Mouse (Mus musculus): ENCODE results near the gene Rbfox2.
"Not testable (repeated sequence)": the region's sequence is repeated elsewhere in the genome, so short reads cannot be mapped to it uniquely, and the experiment has no call there.

The Rbfox2 gene

DNA sequence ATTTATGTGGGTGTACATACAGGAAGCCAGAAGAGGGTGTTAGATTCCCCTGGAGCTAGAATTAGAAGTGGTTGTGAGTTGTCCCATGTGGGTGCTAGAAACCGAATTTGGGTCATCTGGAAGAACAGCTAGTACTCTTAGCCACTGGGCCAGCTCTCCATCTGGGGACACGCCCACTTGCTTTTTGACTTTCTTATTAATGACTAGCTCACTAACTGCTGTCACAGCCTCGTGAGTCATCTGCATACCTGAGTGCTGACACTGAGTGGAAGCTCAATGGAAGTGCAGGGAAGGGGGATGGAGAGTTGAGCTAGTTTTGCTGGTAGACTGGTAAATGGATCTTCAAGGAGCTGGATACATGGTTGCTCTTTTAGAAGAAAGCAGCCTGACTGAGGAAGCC, 230.3 kb downstream of the Rbfox2 start:
- H3K36me3 ChIP-seq (ENCODE audit: control insufficient read depth, insufficient read depth, low read length, poor library complexity, severe bottlenecking), result no peaks in the 10 kb centered on the region
- DNase-seq (ENCODE audit: low read depth, low spot score), result no peak
- no peaks in the 10 kb centered on the region for H3K27me3 ChIP-seq (ENCODE audit: control insufficient read depth, insufficient read depth, low read length, poor library complexity, severe bottlenecking)

- no peaks in the 10 kb centered on the region for H3K27me3 ChIP-seq (ENCODE audit: control insufficient read depth, insufficient read depth, low read length, poor library complexity, severe bottlenecking)
- H3K36me3 ChIP-seq (ENCODE audit: control insufficient read depth, insufficient read depth, low read length, poor library complexity, severe bottlenecking), result no peaks in the 10 kb centered on the region
- DNase-seq (ENCODE audit: low read depth, low spot score), result no peak
Measured at GRCm38 (mm10) chr15:77072556-77073163, 234.1 kb downstream of the Rbfox2 start.

DNA sequence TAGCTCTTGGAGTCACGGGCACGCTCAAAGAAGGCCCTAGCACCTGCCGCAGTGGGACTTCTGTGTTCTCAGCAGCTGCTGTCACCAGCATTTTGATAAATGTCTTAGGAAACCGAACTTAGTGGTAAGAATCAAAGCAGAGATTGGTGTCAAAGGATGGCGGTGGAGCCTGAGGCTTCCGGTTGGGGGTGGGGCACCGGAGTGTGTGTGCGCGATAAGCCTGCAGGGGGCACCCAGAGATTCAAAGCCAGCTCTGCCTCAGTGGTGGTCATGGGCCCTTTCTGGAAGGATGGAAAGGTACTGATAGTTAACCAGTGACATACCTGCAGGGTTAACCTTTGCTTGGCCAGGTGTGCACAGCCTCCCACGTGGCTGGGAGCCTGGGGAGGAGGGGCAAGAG, 235.3 kb downstream of the Rbfox2 start:
- no peaks in the 10 kb centered on the region for H3K27me3 ChIP-seq (ENCODE audit: control insufficient read depth, insufficient read depth, low read length, poor library complexity, severe bottlenecking)
- DNase-seq (ENCODE audit: low read depth, low spot score), result no peak
- H3K36me3 ChIP-seq (ENCODE audit: control insufficient read depth, insufficient read depth, low read length, poor library complexity, severe bottlenecking), result no peaks in the 10 kb centered on the region

DNA sequence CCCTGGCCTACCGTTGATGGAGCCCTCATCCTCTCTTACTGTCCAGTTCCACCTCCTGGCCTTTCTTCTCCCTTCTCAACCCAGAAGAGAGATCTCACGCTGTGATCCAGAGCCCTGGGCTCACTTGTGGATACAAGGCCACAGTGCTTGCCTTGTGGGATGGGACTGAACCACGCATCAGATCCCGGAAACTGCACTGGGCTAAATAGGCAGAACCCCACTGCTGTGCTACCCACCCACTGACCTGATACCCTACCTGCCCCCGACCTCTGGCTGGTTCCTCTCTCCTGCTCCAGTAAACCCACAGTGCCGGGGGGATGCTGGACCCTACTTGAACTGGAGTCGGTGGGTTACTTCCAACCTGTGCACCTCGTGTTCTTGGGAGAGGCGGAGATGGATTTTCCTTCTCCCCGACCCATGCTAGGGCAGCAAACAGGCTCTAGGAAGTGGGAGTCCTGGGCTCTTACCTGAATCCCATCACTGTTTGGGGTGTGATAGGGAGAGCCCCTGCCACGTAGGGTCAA, 236.0 kb downstream of the Rbfox2 start:
- Histone ChIP-seq H3K27me3 (ENCODE audit: control insufficient read depth, insufficient read depth, low read length, poor library complexity, severe bottlenecking) (no peaks in the 10 kb centered on the region), H3K36me3 (ENCODE audit: control insufficient read depth, insufficient read depth, low read length, poor library complexity, severe bottlenecking) (no peaks in the 10 kb centered on the region)
- DNase-seq (ENCODE audit: low read depth, low spot score), result no peak

- H3K36me3 ChIP-seq (ENCODE audit: control insufficient read depth, insufficient read depth, low read length, poor library complexity, severe bottlenecking), result no peaks in the 10 kb centered on the region
- DNase-seq (ENCODE audit: low read depth, low spot score), result no peak
- H3K27me3 ChIP-seq (ENCODE audit: control insufficient read depth, insufficient read depth, low read length, poor library complexity, severe bottlenecking), result no peaks in the 10 kb centered on the region
Measured at GRCm38 (mm10) chr15:77069019-77069418, 237.8 kb downstream of the Rbfox2 start.

DNA sequence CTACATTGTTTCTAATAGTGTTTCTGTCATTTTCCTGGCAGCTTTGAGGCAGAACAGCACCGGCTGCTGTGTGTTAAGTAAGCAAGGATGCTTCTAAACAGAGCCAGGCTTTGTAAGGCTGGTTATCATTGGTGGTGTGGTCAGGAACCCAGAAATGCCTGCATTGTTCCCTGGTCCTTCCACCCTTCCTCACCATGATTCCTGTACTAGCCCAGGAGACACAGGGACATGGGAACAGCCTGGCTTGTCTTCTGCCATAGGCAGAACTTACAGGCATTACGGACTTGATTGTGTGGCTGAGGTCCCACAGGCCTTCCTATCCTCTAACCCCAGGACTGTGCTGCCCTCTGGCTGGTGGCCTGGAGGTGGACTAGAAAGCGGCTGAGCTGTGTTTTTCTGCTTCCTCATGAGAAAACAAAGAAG, 238.4 kb downstream of the Rbfox2 start:
- H3K27me3 ChIP-seq (ENCODE audit: control insufficient read depth, insufficient read depth, low read length, poor library complexity, severe bottlenecking), result no peaks in the 10 kb centered on the region
- no peaks in the 10 kb centered on the region for H3K36me3 ChIP-seq (ENCODE audit: control insufficient read depth, insufficient read depth, low read length, poor library complexity, severe bottlenecking)
- DNase-seq (ENCODE audit: low read depth, low spot score), result no peak

- Histone ChIP-seq H3K36me3 (ENCODE audit: control insufficient read depth, insufficient read depth, low read length, poor library complexity, severe bottlenecking) (no peaks in the 10 kb centered on the region), H3K27me3 (ENCODE audit: control insufficient read depth, insufficient read depth, low read length, poor library complexity, severe bottlenecking) (no peaks in the 10 kb centered on the region)
- DNase-seq (ENCODE audit: low read depth, low spot score), result no peak
Measured at GRCm38 (mm10) chr15:77066233-77066632, 240.6 kb downstream of the Rbfox2 start.

DNA sequence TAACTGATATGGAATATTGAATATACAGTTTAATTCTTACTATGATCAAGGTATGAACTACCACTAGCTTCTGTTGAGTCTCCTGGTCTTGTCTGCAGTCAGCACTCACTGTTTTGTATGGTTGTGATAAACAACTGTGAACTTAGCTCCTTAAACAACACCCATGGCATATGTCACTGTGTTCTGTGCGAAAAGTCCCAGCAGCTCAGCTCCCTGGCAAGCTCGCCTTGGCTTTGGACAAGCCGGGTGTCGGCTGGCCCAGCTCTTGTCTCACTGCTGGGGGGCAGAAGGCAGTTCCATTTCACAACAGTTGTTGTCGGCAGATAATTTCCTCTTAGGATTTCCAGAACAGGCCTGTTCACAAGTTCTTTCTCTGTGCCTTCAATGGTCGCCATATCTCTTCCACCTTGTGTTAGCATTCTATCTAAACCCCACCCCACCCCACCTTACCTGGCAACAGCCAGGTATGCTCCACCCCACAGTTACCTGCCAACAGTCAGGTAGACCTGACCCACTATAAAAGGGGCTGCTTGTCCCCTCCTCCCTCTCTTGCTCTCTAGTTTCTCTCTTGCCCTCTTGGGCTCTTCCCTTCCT, 241.4 kb downstream of the Rbfox2 start:
- Histone ChIP-seq H3K27me3 (ENCODE audit: control insufficient read depth, insufficient read depth, low read length, poor library complexity, severe bottlenecking) (no peaks in the 10 kb centered on the region), H3K36me3 (ENCODE audit: control insufficient read depth, insufficient read depth, low read length, poor library complexity, severe bottlenecking) (no peaks in the 10 kb centered on the region)
- no peak for DNase-seq (ENCODE audit: low read depth, low spot score)

- DNase-seq (ENCODE audit: low read depth, low spot score), result no peak
- H3K36me3 ChIP-seq (ENCODE audit: control insufficient read depth, insufficient read depth, low read length, poor library complexity, severe bottlenecking), result no peaks in the 10 kb centered on the region
- H3K27me3 ChIP-seq (ENCODE audit: control insufficient read depth, insufficient read depth, low read length, poor library complexity, severe bottlenecking), result no peaks in the 10 kb centered on the region
Measured at GRCm38 (mm10) chr15:77062746-77063145, 244.1 kb downstream of the Rbfox2 start.

GRCm38 (mm10) chr15:77059416-77059815, 247.4 kb downstream of the Rbfox2 start:
- not testable (repeated sequence) for DNase-seq (ENCODE audit: low read depth, low spot score); H3K36me3 ChIP-seq (ENCODE audit: control insufficient read depth, insufficient read depth, low read length, poor library complexity, severe bottlenecking)

DNA sequence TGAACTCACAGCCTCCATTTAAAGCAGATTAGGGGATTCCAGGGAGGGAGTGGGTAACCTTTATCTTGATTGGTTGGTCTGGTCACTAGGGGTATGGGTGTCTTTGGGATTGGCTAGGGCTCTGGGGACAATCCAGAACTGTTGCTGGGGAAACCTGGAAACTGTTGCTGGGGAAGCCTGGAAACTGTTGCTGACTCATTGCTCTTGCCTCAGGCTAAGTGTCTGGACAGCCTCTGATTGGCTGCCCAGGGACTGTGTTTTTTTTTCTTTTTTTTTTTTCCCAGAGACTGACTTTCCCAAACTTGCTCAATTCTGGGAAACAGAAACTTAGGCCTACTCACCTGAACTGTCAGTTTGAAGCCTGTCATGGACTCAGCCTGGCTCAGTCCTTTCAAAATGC, 248.2 kb downstream of the Rbfox2 start:
- H3K27me3 ChIP-seq (ENCODE audit: control insufficient read depth, insufficient read depth, low read length, poor library complexity, severe bottlenecking), result no peaks in the 10 kb centered on the region
- no peaks in the 10 kb centered on the region for H3K36me3 ChIP-seq (ENCODE audit: control insufficient read depth, insufficient read depth, low read length, poor library complexity, severe bottlenecking)
- DNase-seq (ENCODE audit: low read depth, low spot score), result no peak

More at GRCm38 (mm10) chr15:77059416-77059815, 247.4 kb downstream of the Rbfox2 start:
- H3K27me3 ChIP-seq (ENCODE audit: control insufficient read depth, insufficient read depth, low read length, poor library complexity, severe bottlenecking), result not testable (repeated sequence)

GRCm38 (mm10) chr15:77056791-77057051, 250.1 kb downstream of the Rbfox2 start:
- DNase-seq (ENCODE audit: low read depth, low spot score), result no peak
- no peaks in the 10 kb centered on the region for H3K36me3 ChIP-seq (ENCODE audit: control insufficient read depth, insufficient read depth, low read length, poor library complexity, severe bottlenecking)
- H3K27me3 ChIP-seq (ENCODE audit: control insufficient read depth, insufficient read depth, low read length, poor library complexity, severe bottlenecking), result no peaks in the 10 kb centered on the region

DNA sequence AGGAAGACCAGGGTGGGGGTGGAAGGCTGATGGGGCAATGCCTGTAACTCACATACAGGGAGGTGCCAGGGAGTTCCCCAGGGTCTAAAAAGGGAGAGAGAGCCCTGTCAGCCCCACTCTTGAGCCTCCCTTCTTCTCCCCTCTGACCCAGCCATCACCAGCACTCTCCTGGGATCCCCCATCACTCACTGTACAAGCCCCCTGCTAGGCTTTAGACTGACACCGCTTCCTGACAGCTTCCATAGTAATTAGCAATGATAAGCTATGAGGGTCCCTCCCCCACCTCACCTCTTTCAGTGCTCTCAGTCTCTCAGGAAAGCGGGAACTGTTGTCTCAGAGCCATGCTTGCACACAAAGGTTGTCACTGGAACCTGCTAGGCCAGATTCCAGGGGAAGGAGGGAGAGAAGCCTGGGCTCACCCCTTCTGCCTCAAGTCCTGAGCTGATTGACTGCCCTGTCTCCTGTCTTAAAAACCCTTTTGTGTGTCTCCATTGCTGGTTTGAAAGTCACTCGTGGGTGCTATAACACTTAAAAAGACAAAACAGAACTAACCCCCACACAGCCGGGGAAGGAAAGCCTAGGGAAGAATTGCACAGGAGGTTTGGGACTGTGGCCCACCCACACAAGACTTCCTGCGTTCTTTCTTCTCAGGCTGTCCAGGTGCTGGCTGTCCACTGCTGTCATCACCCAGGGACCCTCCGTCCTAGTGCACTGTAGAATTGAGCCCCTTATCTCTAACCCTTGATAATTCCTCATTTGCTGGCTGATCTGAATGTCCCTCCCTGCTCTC, 250.6 kb downstream of the Rbfox2 start:
- no peak for DNase-seq (ENCODE audit: low read depth, low spot score)
- H3K36me3 ChIP-seq (ENCODE audit: control insufficient read depth, insufficient read depth, low read length, poor library complexity, severe bottlenecking), result no peaks in the 10 kb centered on the region
- H3K27me3 ChIP-seq (ENCODE audit: control insufficient read depth, insufficient read depth, low read length, poor library complexity, severe bottlenecking), result no peaks in the 10 kb centered on the region

DNA sequence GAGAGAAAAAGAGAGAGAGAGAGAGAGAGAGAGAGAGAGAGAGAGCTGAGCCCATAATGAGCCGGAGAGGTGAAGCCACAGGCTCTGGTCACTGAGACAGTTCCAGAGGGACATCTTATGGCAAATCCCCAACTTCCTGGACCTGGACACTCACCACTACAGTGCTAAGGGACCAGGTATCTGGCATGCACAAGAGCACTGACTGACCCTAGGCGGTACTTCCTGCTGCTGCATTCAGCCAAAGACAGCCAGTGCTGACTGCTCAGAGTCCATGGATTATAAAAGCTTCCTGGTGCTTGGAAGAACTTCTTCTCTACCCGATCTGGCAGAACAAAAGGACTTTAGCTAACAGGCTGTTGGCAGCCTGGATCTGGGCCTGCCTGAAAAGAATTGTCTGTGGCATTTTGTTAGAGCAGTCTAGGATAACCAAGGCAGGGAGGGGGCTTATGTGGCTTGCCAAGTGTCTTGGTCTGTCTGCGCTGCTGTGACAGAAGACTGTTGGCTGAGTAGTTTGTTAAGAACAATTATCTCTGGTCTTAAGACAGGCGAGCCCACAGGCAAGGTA, 252.1 kb downstream of the Rbfox2 start:
- no peaks in the 10 kb centered on the region for H3K27me3 ChIP-seq (ENCODE audit: control insufficient read depth, insufficient read depth, low read length, poor library complexity, severe bottlenecking)
- no peaks in the 10 kb centered on the region for H3K36me3 ChIP-seq (ENCODE audit: control insufficient read depth, insufficient read depth, low read length, poor library complexity, severe bottlenecking)
- no peak for DNase-seq (ENCODE audit: low read depth, low spot score)

DNA sequence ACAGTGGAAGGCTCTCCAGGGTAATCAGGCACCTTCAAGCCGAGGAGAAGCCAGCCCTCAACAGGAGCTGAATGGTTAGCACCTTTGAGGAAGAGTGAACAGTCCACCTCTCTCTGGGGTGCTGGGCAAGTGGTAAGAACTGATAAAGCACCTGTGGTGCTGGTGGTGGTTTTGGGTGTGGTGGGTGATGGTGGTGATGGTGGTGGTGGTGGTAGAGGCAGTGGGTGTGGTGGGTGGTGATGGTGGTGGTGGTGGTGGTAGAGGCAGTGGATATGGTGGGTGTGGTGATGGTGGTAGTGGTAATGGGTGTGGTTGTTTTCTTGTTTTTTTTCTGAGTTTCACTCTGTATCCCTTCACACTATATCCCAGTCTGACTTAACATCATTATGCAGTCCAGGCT, 253.8 kb downstream of the Rbfox2 start:
- Histone ChIP-seq H3K36me3 (ENCODE audit: control insufficient read depth, insufficient read depth, low read length, poor library complexity, severe bottlenecking) (no peaks in the 10 kb centered on the region), H3K27me3 (ENCODE audit: control insufficient read depth, insufficient read depth, low read length, poor library complexity, severe bottlenecking) (no peaks in the 10 kb centered on the region)
- DNase-seq (ENCODE audit: low read depth, low spot score), result no peak

All from splenic B cell, adult 2 months (primary cell).